Mouse (Mus musculus) T-helper 17 cell (primary cell): ENCODE measurements around the gene 1700016H13Rik.

Experiments used
- in situ Hi-C, 2 experiments: fragments of 300-600 bp; cut with MboI, MseI; formaldehyde crosslinking; loops; 1 replicate in 1 of 2; 2 replicates in 1 of 2; pipeline ENCODE4 v1.15.1; 2025; ENCODE audit warnings: high pct_unique_total_duplicates in 2 of 2

1700016H13Rik gene

DNA sequence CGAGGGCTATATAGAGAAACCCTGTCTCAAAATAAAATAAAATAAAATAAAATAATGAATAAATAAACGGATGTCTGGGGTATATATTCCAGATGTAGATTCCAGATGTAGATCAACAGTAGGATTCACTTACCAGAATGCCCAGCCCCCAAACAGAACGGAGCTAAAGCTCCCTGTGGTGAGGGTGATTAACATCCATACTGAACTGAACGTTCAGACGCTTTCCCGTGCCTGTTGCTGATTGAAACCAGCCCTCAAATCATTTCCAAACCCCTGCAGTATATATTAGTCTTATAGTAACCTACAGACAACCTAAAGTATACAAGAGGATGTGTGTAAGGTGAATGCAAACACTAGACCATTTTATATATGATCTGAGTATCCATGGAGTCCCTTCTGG lies 18.7 kb upstream of the 1700016H13Rik start:
- in situ Hi-C loops = loop anchor here in 1 of 2 experiments (10.0 kb wide), 1 partner anchor 240 kb away; the partner anchor contains the start of gene Klhl8

DNA sequence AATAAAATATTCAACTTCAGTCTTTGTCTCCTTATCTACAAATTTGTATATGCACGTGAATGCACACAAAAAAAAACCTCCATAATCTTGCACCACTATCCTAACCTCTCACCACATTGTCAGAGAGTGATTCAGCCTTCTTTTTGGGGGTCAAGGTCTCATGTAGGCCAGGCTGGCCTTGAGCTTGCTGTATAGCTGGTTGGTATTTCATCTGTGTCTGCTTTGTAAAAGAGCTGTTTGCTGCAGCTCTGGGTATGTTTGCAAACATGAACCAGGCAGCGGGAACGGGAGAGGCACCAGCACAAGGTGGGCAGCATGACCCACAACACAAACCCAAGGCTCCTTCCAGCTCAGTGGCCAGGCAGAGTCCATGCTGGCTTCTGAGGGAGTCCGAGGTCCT lies 17.8 kb upstream of the 1700016H13Rik start:
- in situ Hi-C loops = loop anchor here in 1 of 2 experiments (10.0 kb wide), 1 partner anchor 241 kb away; the partner anchor contains the start of gene Klhl8

DNA sequence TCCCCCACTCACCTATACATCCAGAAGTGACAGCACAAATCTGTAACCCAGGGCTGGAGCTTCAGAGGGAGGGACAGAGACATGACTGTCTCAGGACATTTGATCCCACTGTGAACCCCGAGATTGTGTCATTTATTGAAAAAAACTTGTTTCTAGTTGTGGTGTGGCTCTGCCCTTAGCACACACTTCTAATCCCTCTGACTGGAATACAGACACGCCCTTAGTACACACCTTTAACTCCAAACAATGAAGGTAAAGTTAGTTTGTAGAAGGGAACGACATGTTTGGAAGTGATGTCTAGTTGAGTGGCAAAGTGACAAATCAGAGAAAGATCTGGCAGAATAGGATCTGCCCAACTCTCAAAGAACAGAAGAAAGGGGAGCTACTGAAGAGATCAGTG lies 16.0 kb upstream of the 1700016H13Rik start:
- in situ Hi-C loops = loop anchor here in 1 of 2 experiments (10.0 kb wide), 1 partner anchor 243 kb away; the partner anchor contains the start of gene Klhl8

DNA sequence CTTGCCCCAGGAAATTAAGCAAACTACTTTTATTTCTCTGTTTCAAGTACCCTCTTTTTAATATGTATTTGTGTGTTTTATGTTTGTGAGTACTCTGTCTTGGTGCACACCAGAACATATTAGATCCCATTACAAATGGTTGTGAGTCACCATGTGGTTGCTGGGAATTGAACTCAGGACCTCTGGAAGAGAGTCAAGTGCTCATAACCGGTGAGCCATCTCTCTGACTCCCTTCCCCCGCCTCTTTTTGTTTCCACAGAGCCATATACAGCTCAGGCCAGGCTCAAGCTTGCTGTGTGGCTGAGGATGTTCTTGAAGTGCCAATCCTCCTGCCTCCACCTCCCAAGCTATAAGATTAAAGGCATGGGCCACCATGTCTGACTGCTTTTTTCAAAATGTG lies 10.1 kb upstream of the 1700016H13Rik start:
- in situ Hi-C loops = no loop called here

DNA sequence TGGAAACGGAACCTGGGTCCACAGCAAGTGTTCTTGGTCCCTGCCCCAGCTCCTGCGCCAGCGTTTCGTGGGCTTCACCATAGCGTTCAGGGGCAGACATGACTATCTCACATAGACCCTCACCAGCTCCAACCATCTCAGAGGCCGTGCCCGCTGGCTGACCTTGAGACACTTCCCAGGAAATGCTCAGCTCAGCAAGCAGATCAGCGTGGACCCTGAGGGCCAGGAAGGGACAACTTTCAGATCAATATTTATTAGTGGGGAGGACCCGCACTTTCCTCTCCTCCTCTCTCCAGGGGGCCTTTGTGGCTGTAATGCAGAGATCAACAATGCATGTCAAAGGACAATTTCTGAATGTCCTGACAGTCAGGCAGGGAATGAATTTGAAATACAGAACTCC lies 9.1 kb upstream of the 1700016H13Rik start:
- in situ Hi-C loops = no loop called here

DNA sequence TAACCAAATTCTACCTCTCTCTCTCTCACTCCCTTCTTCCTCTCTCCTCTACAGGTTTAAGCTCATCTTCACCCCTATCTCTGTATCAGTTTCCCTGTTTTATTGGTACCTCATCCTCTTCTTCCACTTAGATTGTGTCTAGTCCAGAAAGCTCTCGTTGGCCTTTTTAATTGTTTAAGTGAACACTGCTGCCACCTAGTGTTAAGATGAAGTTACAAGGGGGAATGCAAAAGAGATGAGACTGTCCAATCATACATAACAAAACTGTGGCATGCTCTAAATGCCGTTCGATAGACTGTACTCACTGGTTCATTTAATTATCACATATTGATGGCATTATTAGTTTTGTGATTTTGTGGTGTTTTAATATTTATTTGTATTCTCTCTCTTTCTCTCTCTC lies 3.8 kb upstream of the 1700016H13Rik start:
- in situ Hi-C loops = loop anchor here (5.0 kb wide), 1 partner anchor 312 kb away; no protein-coding TSS in a partner anchor

DNA sequence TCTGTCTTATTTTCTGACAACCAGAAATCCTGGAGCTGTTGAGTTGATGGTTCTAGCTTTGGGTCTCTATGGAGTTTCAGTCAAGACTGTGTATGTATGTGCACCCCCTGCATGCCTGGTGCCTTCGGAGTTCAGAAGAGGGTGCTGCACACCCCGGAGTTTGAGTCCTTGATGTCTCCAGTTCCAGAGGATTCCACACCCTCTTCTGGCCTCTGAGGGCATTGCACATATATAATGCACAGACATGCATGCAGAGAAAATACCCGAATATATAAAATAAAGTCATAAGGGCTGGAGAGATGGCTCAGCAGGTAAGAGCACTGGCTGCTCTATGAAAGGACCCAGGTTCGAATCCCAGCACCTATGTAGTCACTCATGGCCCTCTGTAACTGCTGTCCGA lies 3.1 kb upstream of the 1700016H13Rik start:
- in situ Hi-C loops = loop anchor here (5.0 kb wide), 1 partner anchor 312 kb away; no protein-coding TSS in a partner anchor

DNA sequence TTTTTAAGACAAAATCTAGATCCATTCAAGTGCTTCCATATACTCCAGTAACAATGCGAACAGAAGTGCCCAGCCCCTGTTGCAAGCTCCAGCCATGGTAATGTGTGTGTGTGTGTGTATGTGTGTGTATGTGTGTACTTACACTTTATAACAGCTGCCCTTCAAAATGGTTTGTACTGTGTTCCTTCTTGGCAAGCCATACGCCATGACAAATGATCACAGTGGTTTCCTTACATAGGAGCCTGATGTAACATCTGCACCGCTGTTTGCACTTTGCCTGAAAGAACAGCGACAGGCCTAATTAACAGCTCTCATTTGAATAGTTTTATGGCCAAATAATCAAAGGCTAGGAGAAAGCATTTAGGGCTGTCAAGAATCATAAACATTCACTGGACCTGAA lies 1.0 kb downstream of the 1700016H13Rik start:
- in situ Hi-C loops = loop anchor here (5.0 kb wide), 1 partner anchor 307 kb away; no protein-coding TSS in a partner anchor

DNA sequence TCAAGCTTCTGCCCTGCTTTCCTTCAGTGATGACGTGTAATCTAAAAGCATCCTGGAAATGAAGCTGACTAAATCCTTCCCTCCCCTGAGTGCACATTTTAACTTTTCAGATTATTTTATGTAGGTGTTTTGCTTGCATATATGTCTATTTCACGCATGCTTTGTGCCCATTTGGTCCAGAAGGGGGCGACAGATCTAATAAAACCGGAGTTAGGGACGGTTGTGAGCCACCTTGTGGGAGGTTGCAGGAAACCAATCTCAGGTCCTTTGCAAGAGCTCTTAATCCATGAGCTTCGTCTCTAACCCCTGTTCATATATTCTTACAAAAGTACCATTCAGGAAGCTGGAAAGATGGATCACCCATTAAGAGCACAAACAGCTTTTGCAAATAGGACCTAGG lies 1.6 kb downstream of the 1700016H13Rik start:
- in situ Hi-C loops = no loop called here

DNA sequence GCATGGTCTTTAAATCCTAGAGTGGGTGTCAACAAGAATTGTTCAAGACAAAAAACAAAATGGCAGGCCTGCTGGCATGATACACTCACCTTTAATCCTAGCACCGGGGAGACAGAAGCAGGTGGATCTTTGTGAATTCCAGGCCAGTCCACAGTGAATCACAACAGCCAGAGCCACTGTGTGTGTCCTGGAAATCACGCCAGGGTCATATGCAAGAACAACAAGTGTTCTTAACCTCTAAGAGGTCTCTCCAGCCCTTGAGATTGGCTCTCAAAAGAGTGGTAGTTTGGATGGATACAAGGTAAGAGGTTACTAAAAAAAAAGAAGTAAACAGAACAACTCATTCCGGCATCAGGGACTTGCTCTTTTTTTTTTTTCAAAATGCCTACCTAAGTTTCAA lies 8.5 kb downstream of the 1700016H13Rik start:
- in situ Hi-C loops = no loop called here

DNA sequence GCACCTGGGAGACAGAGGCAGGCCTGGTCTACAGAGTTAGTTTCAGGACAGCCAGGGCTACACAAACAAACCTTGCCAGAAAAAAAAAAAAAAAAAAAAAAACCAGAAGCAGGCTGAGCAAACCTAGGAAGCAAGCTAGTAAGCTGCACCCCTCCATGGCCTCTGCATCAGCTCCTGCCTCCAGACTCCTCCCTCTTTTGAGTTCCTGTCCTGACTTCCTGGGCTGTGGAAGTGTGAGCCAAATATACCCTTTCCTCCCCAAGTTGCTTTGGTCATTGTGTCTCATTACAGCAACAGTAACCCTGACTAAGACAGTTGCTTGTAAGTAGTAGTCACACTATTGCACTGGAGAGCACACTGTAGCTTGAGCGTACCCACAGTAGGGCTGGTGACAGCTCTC lies 11.6 kb downstream of the 1700016H13Rik start:
- in situ Hi-C loops = no loop called here

DNA sequence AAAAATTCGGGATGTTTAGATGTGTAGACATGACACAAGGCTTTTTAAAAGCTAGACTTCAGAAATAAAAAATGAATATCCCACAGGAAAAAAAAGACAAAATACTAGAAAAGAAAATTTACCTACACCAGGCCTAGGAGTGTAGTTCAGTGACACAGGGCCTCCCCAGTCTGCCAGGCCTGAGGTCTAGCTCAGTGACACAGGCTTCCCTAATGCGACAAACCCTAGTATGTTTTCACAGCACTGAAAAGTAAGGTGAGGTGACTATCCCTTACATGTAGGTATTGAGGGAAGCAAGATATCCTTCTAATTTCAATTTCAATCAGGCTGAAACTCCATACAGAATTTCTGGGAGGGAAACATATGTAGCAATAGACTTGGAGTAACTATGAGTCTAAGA lies 18.6 kb downstream of the 1700016H13Rik start:
- in situ Hi-C loops = no loop called here

DNA sequence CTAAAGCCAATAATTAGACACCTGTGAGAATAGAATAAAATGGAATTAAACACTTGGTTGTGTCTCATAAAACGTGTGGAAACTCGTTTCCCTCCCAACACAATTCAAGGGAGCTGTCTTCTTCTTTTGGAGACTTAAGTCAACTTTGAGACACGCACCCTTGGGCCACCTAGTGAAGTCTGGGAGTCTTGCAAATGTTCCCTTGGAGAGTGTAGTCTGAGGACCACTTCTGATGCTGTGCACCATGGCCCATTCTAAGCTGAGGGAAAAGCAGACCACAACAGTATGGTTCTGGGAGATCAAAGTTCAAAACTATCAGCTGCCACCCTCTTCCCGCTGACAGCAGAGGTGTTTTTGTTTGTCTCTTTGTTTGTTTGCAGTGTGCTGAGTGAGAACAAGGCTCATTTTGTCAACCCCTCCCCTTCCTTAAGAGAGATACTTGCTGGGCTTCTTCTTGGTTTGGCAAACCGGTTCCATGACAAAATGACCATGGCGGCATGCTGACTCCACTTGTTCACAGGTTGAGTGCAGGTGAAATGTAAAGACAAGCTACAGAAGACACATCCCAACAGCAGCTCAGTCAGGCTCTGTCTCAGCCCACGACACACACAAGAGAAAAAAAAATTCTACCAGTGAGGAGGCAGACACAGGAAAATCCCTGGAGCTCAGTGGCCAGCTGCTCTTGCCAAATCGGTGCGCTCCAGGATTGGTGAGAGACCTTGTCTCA lies 25.8 kb downstream of the 1700016H13Rik start:
- in situ Hi-C loops = loop anchor here in 1 of 2 experiments (10.0 kb wide), 1 partner anchor 815 kb away; no protein-coding TSS in a partner anchor

DNA sequence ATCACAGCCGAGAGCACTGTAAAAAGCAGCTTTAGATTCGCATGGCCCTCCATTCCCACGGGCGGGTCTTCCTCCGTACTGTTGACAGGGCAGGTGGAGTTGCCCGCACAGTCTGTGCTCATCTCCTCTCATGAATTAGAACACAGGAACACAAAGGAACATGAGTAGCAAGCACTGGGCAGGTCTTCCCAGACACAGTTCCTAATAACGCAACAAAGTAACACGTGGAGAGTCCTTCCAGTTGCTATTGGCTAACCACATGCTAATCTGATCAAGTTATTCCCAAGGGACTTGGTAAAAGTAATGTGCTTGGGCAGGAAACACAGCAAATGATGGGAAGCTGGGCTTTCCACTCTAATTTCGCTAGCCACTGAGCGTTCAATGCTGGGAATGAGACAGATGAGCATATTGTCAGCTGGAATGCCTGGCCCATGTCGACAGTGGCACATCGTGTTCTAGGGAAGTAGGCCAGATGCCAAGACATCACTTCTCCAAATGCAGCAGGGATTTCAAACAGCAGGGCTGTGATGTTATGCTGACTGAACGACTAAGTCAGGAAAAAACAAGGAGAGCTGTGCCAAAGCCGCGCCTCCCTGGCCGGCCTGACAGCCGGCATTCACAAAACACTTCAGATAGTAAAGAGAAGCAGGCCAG lies 26.6 kb downstream of the 1700016H13Rik start, which contains the start of gene Slc10a6:
TSS of gene Slc10a6 (minus strand) at position 293 of the 654 bp plus-strand sequence.
- in situ Hi-C loops = loop anchor here in 1 of 2 experiments (10.0 kb wide), 1 partner anchor 814 kb away; no protein-coding TSS in a partner anchor

DNA sequence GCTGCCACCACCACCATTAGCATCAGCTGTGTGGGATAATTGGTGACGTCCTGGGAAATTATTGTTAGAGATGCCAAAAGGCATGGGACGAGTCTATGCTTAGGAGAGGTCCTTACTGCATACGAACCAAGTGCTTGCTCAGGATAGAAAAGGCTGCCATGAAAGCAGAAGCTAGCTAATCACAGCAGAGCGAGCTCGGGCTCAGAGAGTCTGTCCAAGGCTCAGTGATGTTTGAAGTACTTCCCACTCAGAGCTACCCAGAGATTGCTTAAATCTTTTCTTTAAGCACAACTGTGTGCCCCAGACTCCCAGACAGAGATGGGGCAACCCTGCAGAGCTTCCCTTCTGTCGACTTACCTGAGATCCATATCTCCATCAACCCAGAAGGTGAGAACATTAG lies 27.3 kb downstream of the 1700016H13Rik start:
- in situ Hi-C loops = loop anchor here in 1 of 2 experiments (10.0 kb wide), 1 partner anchor 814 kb away; no protein-coding TSS in a partner anchor

DNA sequence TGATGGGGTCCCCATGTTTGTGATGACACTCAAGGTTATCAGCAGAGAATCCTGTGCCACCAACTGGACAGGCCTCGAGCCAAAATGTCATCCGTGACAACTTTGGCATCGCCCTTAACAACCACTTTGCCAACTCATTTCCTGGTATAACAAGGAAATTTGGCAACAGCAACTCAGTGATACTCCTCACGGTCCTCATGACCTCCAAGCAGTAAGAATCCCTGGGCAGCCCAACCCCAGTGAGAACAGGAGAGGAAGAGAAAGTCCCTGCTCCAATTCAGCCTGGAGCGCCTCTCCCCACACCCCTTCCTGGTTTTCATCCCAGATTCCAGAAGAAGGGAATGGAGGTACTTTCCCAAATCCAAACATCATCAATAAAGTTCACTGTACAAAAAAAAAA lies 31.0 kb downstream of the 1700016H13Rik start:
- in situ Hi-C loops = loop anchor here in 1 of 2 experiments (10.0 kb wide), 1 partner anchor 810 kb away; no protein-coding TSS in a partner anchor

DNA sequence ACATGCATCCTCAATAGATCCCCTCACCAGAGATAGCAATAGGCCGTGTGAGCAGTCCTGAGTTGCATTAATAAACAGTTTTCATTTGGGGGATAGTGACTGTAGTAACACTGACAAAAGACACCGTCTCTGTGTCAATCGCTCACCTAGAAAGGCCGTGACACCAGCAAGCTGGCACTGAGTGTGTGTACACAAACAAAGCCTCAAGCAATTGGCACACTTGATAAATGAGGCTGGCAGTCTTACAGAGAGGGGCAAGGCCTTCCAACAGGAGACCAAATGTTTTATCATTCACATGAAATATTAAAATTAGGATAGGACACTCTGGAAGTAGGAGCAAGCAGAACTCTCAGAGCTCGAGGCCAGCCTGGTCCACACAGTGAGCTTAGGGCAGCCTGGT lies 33.5 kb downstream of the 1700016H13Rik start:
- in situ Hi-C loops = loop anchor here in 1 of 2 experiments (10.0 kb wide), 1 partner anchor 808 kb away; no protein-coding TSS in a partner anchor

DNA sequence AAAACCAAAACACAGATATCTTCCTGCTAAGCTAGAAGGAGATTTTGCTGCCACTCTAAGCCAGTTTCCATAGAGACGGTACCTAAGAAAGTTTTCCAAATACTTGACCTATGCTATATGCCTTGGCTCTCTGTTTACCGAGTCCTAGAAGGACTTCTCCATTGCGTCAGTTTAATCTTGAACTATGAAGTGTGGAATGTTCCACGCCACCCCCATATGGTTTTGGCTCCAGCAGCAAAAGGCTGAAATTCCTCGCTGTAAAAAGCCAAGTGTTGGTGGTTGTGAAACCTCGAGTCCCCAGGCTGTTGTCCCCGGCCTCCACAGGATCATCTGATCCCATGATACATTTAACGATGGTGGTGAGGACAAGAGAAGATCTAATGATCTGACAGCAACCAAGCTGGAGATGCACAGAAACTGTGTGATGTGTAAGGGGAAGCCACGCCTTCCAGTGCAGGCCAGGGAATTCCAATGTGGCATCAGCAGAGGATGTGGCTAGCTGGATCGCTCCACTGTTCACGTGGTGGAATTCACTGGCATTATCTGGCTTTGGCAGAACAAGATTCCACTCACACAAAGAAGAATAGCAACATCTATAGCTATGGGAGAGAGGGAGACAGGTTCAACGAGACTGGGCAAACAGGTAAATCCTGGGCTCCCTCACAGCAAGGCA lies 35.4 kb downstream of the 1700016H13Rik start:
- in situ Hi-C loops = loop anchor here in 1 of 2 experiments (10.0 kb wide), 1 partner anchor 806 kb away; no protein-coding TSS in a partner anchor

DNA sequence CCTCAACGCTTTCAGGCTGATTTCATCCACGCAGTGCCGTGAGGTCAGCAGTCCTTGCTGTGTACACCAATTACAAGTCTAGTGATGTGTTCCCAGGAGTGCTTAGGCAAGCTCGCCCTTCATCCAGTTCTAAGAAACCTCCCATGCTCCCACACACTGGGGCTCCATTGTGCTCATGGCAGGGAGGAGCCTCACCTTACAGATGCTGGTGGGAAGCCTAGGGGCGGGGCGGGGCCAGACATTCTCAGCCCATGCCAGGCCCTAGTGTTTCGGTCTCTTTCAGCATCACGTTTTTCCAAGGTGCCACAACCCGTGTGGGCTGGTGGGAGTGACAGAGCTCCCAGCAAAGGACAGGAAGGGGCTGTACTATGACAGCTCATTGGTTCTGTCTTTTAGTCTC lies 38.6 kb downstream of the 1700016H13Rik start:
- in situ Hi-C loops = no loop called here

DNA sequence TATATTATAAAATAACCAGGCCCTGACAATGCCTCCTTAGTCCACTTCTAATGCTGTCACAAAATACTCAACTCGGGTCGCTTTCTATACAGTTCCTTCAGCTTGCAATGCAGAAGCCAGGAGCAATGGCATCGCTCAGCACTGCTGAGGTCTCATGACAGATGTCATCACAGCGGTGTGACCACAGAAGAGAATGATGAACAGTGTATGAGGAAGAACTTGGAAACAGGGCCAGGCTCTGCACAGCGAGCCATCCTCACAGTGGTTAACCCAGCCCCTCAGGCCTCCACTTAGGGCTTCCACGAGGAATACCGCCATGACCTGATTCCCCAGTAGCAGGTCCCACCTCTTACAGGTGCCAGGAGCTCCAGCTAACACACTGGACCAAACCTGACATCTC lies 41.5 kb downstream of the 1700016H13Rik start:
- in situ Hi-C loops = no loop called here

DNA sequence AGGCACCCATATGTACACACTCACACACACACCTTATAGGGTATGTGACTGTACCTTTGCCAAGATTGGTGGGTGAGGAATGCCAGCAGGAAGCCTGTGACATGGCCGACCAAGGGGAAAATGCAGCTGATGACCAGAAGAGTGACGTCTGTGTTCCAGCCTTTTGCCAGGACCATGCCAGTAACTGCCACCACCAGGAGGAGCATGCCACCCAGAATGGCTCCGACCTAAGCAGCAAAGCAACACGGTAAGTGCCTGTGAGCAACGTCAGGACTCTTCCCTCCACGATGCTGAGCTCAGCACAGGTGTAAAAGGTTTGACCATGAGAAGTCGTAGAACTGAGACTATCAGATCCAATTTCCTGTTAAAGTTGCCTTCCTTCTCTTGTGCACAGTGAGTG lies 43.5 kb downstream of the 1700016H13Rik start:
- in situ Hi-C loops = no loop called here
